Mouse (Mus musculus): ENCODE measurements around the gene S100a2. TPM values are rescaled to one million over a fixed set of nuclear protein-coding genes. Genes with fewer than 3 reads are reported as not detected.
A peak's percentile ranks its signal among the peaks of the same experiment; 100 is the strongest.

The S100a2 gene
- polyA plus RNA-seq, 2 experiments = not detected

DNA sequence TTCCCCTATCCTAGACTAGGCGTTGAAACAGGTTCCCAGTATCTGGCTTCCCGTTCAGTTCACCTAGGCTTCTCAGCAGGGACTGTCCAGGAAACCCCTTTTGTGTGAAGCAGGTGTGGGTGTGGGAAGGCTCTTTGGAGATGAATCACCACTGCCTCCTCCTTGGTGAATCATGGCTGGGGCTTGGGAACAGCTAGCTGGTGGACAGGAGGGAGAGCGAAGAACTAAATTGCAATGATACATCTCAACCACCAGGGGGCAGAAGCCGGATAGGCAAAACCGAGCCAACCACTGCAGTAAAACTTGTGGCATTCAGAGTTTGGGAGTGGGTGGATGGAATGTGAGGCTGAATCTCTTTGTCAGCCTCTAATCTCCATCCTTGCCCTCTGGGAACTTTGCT is 4.5 kb upstream of the S100a2 start:
- Histone ChIP-seq H3K36me3 (replicated peaks; ENCODE audit: control insufficient read depth, insufficient read depth, low read depth) (no peaks in the 10 kb centered on the region), H3K27me3 (ENCODE audit: control insufficient read depth, insufficient read depth, low read length) (no peaks in the 10 kb centered on the region), H3K4me2 (ENCODE audit: low read depth) (no peak overlapping the region), H3K9ac (replicated peaks) (no peak overlapping the region), H3K4me3 (ENCODE audit: insufficient read depth in 1 of 2, low read depth in 2 of 2, low read length in 2 of 2) (no peak overlapping the region), H3K27ac (no peak overlapping the region), H3K9me3 (ENCODE audit: control insufficient read depth, low read length) (no peaks in the 10 kb centered on the region), H3K4me1 (replicated peaks; ENCODE audit: control insufficient read depth in 2 of 2, insufficient read depth in 2 of 2, low read length in 1 of 2) (peaks cover 0 to 2% of the 10 kb centered on the region in 2 experiments; a peak in 1 of 4 replicates)
- no peak for TF ChIP-seq EP300 (IDR thresholded peaks at IDR 0.05; ENCODE audit: low read depth)
- peak; percentile 92 for TF ChIP-seq CTCF (IDR thresholded peaks at IDR 0.05; ENCODE audit: low read depth)
- WGBS (ENCODE audit: insufficient replicate concordance) = 29% methylated on average over 5 of the region's 5 CpGs
- ATAC-seq (ENCODE audit: insufficient read depth) (no peak), DNase-seq (ENCODE audit: low read depth in 3 of 3, low spot score in 3 of 3) (no peak)

DNA sequence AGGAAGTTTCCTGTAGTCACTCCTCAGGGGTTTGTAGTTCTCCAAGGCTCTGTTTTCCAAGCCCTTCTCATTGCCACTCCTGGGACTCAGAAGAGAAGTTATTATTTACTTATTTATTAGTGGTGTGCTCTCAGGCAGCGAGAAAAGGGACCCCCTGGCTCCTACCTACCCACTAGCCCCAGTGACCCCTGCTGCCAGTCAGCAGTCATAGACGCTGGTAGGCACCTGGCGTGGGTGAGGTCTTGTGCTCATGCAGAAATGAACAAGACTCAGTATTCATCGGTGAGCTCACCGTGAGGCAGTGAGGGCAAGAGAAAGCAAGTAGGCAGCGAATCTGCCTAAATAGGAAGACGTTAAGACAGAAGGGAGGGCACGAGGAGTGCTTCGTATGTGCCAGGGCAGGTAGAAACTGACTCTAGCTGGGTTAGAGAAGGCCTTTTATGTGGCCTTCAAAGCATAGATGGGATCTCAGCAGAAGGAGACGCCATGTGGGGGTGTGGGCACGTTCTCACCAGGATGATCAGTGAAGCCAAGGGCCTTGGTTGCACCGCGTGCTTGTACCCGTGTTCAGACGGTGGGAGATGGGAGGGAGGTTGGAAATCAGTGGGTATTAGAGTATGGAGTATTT is 3.9 kb upstream of the S100a2 start:
- H3K9me3 ChIP-seq (ENCODE audit: control insufficient read depth, low read length) = no peaks in the 10 kb centered on the region
- H3K36me3 ChIP-seq (replicated peaks; ENCODE audit: control insufficient read depth, insufficient read depth, low read depth) = no peaks in the 10 kb centered on the region
- no peak overlapping the region for H3K4me3 ChIP-seq (ENCODE audit: insufficient read depth in 1 of 2, low read depth in 2 of 2, low read length in 2 of 2)
- DNase-seq (ENCODE audit: low read depth in 3 of 3, low spot score in 3 of 3) (no peak), ATAC-seq (ENCODE audit: insufficient read depth) (no peak)
- TF ChIP-seq EP300 (IDR thresholded peaks at IDR 0.05; ENCODE audit: low read depth) = no peak
- no peak for TF ChIP-seq CTCF (IDR thresholded peaks at IDR 0.05; ENCODE audit: low read depth)
- H3K27ac ChIP-seq = no peak overlapping the region
- peaks cover 0 to 2% of the 10 kb centered on the region in 2 experiments; a peak in 1 of 4 replicates for H3K4me1 ChIP-seq (replicated peaks; ENCODE audit: control insufficient read depth in 2 of 2, insufficient read depth in 2 of 2, low read length in 1 of 2)
- no peak overlapping the region for H3K4me2 ChIP-seq (ENCODE audit: low read depth)
- no peak overlapping the region for H3K9ac ChIP-seq (replicated peaks)
- WGBS (ENCODE audit: insufficient replicate concordance) = 67% methylated on average over 15 of the region's 15 CpGs
- no peaks in the 10 kb centered on the region for H3K27me3 ChIP-seq (ENCODE audit: control insufficient read depth, insufficient read depth, low read length)

- Histone ChIP-seq H3K27ac (no peak overlapping the region), H3K4me3 (ENCODE audit: insufficient read depth in 1 of 2, low read depth in 2 of 2, low read length in 2 of 2) (no peak overlapping the region), H3K27me3 (ENCODE audit: control insufficient read depth, insufficient read depth, low read length) (no peaks in the 10 kb centered on the region), H3K4me1 (replicated peaks; ENCODE audit: control insufficient read depth in 2 of 2, insufficient read depth in 2 of 2, low read length in 1 of 2) (peaks cover 0 to 2% of the 10 kb centered on the region in 2 experiments; a peak in 1 of 4 replicates), H3K36me3 (replicated peaks; ENCODE audit: control insufficient read depth, insufficient read depth, low read depth) (no peaks in the 10 kb centered on the region), H3K9ac (replicated peaks) (no peak overlapping the region), H3K9me3 (ENCODE audit: control insufficient read depth, low read length) (no peaks in the 10 kb centered on the region), H3K4me2 (ENCODE audit: low read depth) (no peak overlapping the region)
- 15% methylated on average over 10 of the region's 10 CpGs for WGBS (ENCODE audit: insufficient replicate concordance)
- DNase-seq (ENCODE audit: low read depth in 3 of 3, low spot score in 3 of 3) = peak in 1 of 3 experiments; percentile 47
- ATAC-seq (ENCODE audit: insufficient read depth) = no peak
- TF ChIP-seq EP300 (IDR thresholded peaks at IDR 0.05; ENCODE audit: low read depth) (no peak), CTCF (IDR thresholded peaks at IDR 0.05; ENCODE audit: low read depth) (no peak)
These were observed 3.1 kb upstream of the S100a2 start for GRCm38 (mm10) chr3:90586906-90587305.

GRCm38 (mm10) chr3:90587361-90588101 is 2.5 kb upstream of the S100a2 start:
- H3K4me3 ChIP-seq (ENCODE audit: insufficient read depth in 1 of 2, low read depth in 2 of 2, low read length in 2 of 2) = no peak overlapping the region
- TF ChIP-seq EP300 (IDR thresholded peaks at IDR 0.05; ENCODE audit: low read depth) = no peak
- TF ChIP-seq CTCF (IDR thresholded peaks at IDR 0.05; ENCODE audit: low read depth) = no peak
- no peaks in the 10 kb centered on the region for H3K9me3 ChIP-seq (ENCODE audit: control insufficient read depth, low read length)
- no peak for DNase-seq (ENCODE audit: low read depth in 3 of 3, low spot score in 3 of 3)
- WGBS (ENCODE audit: insufficient replicate concordance) = 75% methylated on average over 14 of the region's 14 CpGs
- no peak overlapping the region for H3K9ac ChIP-seq (replicated peaks)
- H3K27me3 ChIP-seq (ENCODE audit: control insufficient read depth, insufficient read depth, low read length) = no peaks in the 10 kb centered on the region
- peaks cover 0 to 2% of the 10 kb centered on the region in 2 experiments; a peak in 1 of 4 replicates for H3K4me1 ChIP-seq (replicated peaks; ENCODE audit: control insufficient read depth in 2 of 2, insufficient read depth in 2 of 2, low read length in 1 of 2)
- ATAC-seq (ENCODE audit: insufficient read depth) = no peak
- no peak overlapping the region for H3K27ac ChIP-seq
- no peaks in the 10 kb centered on the region for H3K36me3 ChIP-seq (replicated peaks; ENCODE audit: control insufficient read depth, insufficient read depth, low read depth)
- H3K4me2 ChIP-seq (ENCODE audit: low read depth) = no peak overlapping the region

DNA sequence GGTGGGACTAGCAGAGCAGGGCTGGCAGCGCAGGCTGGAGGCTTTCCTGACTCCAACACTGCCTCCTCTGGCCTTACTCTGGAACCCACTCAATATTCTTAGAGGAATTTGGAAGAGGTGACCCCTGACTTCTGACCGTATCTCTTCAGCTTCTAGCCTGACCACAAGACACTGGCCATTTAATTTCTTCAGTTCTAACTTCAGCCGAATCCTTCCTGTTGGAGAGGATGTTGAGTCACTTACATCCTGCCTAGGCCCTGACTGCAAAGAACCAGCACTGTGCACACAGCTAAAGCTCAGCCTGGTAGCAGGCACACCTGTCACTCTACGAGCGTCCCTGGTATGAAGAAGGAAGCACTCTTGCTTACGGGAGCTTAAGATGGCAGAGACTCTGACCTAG is 657 bp upstream of the S100a2 start:
- Histone ChIP-seq H3K4me1 (replicated peaks; ENCODE audit: control insufficient read depth in 2 of 2, insufficient read depth in 2 of 2, low read length in 1 of 2) (peaks cover 0 to 2% of the 10 kb centered on the region in 2 experiments; a peak in 1 of 4 replicates), H3K27ac (no peak overlapping the region), H3K9me3 (ENCODE audit: control insufficient read depth, low read length) (no peaks in the 10 kb centered on the region), H3K4me3 (ENCODE audit: insufficient read depth in 1 of 2, low read depth in 2 of 2, low read length in 2 of 2) (no peak overlapping the region), H3K36me3 (replicated peaks; ENCODE audit: control insufficient read depth, insufficient read depth, low read depth) (no peaks in the 10 kb centered on the region), H3K9ac (replicated peaks) (no peak overlapping the region), H3K27me3 (ENCODE audit: control insufficient read depth, insufficient read depth, low read length) (no peaks in the 10 kb centered on the region), H3K4me2 (ENCODE audit: low read depth) (no peak overlapping the region)
- TF ChIP-seq CTCF (IDR thresholded peaks at IDR 0.05; ENCODE audit: low read depth) = no peak
- no peak for TF ChIP-seq EP300 (IDR thresholded peaks at IDR 0.05; ENCODE audit: low read depth)
- no peak for ATAC-seq (ENCODE audit: insufficient read depth)
- WGBS (ENCODE audit: insufficient replicate concordance) = 29% methylated on average over 6 of the region's 6 CpGs
- no peak for DNase-seq (ENCODE audit: low read depth in 3 of 3, low spot score in 3 of 3)
